ENCODE assay signal across 8 mouse cellular contexts in genomic region chr6:72366844-72367443, GRCm38 (mm10). TPM values are rescaled to one million over a fixed set of nuclear protein-coding genes. Genes with fewer than 3 reads are reported as not detected.
DNase-seq lines count a peak whose midpoint lies in the region; ATAC-seq and TF ChIP-seq lines count a peak whose summit lies in the region.

Rnf181 (minus strand) TSS chr6:72366956.

- H3K4me1 ChIP-seq in cortical plate, adult 2 months (ENCODE audit: control insufficient read depth, insufficient read depth, low read length), result peaks cover 3% of the 10 kb centered on the region; the same call in 1 of the 2 replicates
- peaks cover 11% of the 10 kb centered on the region for H3K4me1 ChIP-seq in heart, embryonic 11.5 days (ENCODE audit: control insufficient read depth, insufficient read depth, low read length)
- H3K4me1 ChIP-seq in midbrain, postnatal 0 days (ENCODE audit: insufficient read depth, low read length), result no peaks in the 10 kb centered on the region

- no peak within 1 kb of the TSS for H3K4me2 ChIP-seq in heart, embryonic 11.5 days
- H3K4me2 ChIP-seq in midbrain, postnatal 0 days (ENCODE audit: low read depth, low read length, poor library complexity, severe bottlenecking), result no peak within 1 kb of the TSS

- H3K27ac ChIP-seq in cortical plate, adult 2 months (ENCODE audit: insufficient read depth, low read length), result no peak within 1 kb of the TSS
- H3K27ac ChIP-seq in heart, embryonic 11.5 days (ENCODE audit: low read depth, low read length), result no peak within 1 kb of the TSS
- no peak within 1 kb of the TSS for H3K27ac ChIP-seq in midbrain, postnatal 0 days (ENCODE audit: low read depth, low read length)

- H3K4me3 ChIP-seq in cortical plate, adult 2 months (ENCODE audit: insufficient read depth, low read length), result no peak within 1 kb of the TSS
- H3K4me3 ChIP-seq in heart, embryonic 11.5 days (ENCODE audit: low read depth, low read length), result no peak within 1 kb of the TSS
- H3K4me3 ChIP-seq in midbrain, postnatal 0 days (ENCODE audit: low read depth, low read length), result no peak within 1 kb of the TSS

- H3K36me3 ChIP-seq in heart, embryonic 11.5 days (ENCODE audit: control insufficient read depth, insufficient read depth, low read length), result no peaks in the 10 kb centered on the region
- H3K36me3 ChIP-seq in midbrain, postnatal 0 days (ENCODE audit: insufficient read depth, low read length), result no peaks in the 10 kb centered on the region

- no peak for ATAC-seq in heart, embryonic 11.5 days (replicated peaks; ENCODE audit: insufficient number of reproducible peaks, low FRiP score, low TSS enrichment)
- no peak for ATAC-seq in midbrain, postnatal 0 days (ENCODE audit: low FRiP score)

- no peak for TF ChIP-seq POLR2A in cortical plate, adult 2 months (IDR thresholded peaks at IDR 0.05; ENCODE audit: extremely low read depth, insufficient read depth, low read length)

- no peak for TF ChIP-seq CTCF in cortical plate, adult 2 months (IDR thresholded peaks at IDR 0.05; ENCODE audit: extremely low read depth, insufficient read depth, low read length)
- TF ChIP-seq CTCF in midbrain, postnatal 0 days (IDR thresholded peaks at IDR 0.05), result no peak

- H3K27me3 ChIP-seq in heart, embryonic 11.5 days (ENCODE audit: control insufficient read depth, insufficient read depth, low read length), result no peaks in the 10 kb centered on the region
- H3K27me3 ChIP-seq in midbrain, postnatal 0 days (ENCODE audit: insufficient read depth, low read length), result no peaks in the 10 kb centered on the region

- H3K9me3 ChIP-seq in heart, embryonic 11.5 days (replicated peaks; ENCODE audit: control insufficient read depth, low read length), result no peaks in the 10 kb centered on the region
- H3K9me3 ChIP-seq in midbrain, postnatal 0 days (ENCODE audit: low read length), result no peaks in the 10 kb centered on the region

- H3K9ac ChIP-seq in heart, embryonic 11.5 days (ENCODE audit: low read depth, low read length), result no peak within 1 kb of the TSS
- H3K9ac ChIP-seq in midbrain, postnatal 0 days (replicated peaks; ENCODE audit: low read length, poor library complexity, severe bottlenecking), result no peak within 1 kb of the TSS

- DNase-seq in left cerebral cortex, adult 18-20 months (ENCODE audit: low spot score in 2 of 2), result no peak
- DNase-seq in left cerebral cortex, adult 11 months (ENCODE audit: low spot score), result no peak
- DNase-seq in left cerebral cortex, adult 8-10 months (ENCODE audit: low spot score in 2 of 2), result no peak
- no peak for DNase-seq in midbrain, postnatal 0 days (ENCODE audit: low spot score)
- no peak for DNase-seq in cerebellum, adult 11-12 months
- no peak for DNase-seq in lung, postnatal 4 days

- 64% methylated on average over 4 of the region's 4 CpGs for WGBS in heart, embryonic 11.5 days (ENCODE audit: insufficient replicate concordance)
- 69% methylated on average over 4 of the region's 4 CpGs for WGBS in midbrain, postnatal 0 days

RNA-seq across cellular contexts. Expression of gene Rnf181, which starts in this region (rescaled TPM):
- 10 to 100 TPM; 78.9 to 81.5 TPM for total RNA-seq in left cerebral cortex, adult 18-20 months (2021)
- 73.6 and 83.5 TPM in 2 replicates for polyA plus RNA-seq in cortical plate, adult 2 months (2012; rRNA removed)
- polyA plus RNA-seq in heart, embryonic 11.5 days (2014; fragmentation: Nextera tagmentation; extraction: Ambion mirVana), result 95.4 and 107 TPM in 2 replicates
- total RNA-seq in left cerebral cortex, adult 8-10 months (2022), result 10 to 100 TPM; 76.4 to 85.1 (median 81.5) TPM
- 64.5 and 87.3 TPM in 2 replicates for total RNA-seq in midbrain, postnatal 0 days (2014; rRNA removed)
- 120 and 131 TPM in 2 replicates for polyA plus RNA-seq in midbrain, postnatal 0 days (2015; fragmentation: Nextera tagmentation; extraction: Ambion mirVana)
